Mouse (Mus musculus) brain, adult 10 weeks (tissue): ENCODE measurements around the gene Lrig3. TPM values are rescaled to one million over a fixed set of nuclear protein-coding genes. Genes with fewer than 3 reads are reported as not detected.

Experiments
- polyA plus RNA-seq: library from polyadenylated mRNA; stranded (reverse); fragments of 350-450 nt; fragmentation: Illumina TruSeq; extraction: RNeasy Lipid Tissue Mini Kit (QIAGEN cat#74804); gene quantifications from one replicate; pipeline ENCODE4 v1.2.3, GENCODE M21; 2015; ENCODE audit warnings: low read depth, low replicate concordance

Gene Lrig3
- polyA plus RNA-seq: 1.8 TPM

DNA sequence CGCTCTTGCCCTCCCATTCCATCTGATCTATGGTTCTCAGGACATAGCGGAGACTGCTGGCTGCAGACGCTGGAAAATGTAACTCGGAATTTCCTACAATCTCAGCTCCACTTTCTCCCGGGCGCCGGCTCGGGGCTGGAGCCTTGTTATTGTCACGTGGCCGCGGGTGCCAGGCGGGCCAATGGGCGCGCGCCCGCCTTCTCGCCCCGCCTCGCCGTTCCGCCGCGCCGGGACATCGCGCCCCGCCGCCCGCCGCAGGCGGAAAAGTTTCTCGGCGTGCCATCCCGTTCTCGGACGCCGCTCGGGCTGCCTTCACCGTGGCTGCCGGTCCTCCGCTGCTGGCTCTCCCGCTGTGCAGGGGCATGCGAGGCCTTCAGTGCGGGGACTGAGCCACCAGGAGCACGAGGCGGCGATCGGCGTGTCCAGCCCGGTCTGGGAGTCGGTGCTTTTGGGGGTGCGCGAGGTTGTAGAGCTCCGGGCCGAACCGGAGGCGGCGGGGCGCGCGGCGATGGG is at the start of gene Lrig3:
TSS of gene Lrig3 (plus strand) at position 201 of the 513 bp plus-strand sequence.

